Comparison of ENCODE assay signal across 8 mouse cellular contexts in genomic region chr1:34850343-34851136, GRCm38 (mm10). TPM values are rescaled to one million over a fixed set of nuclear protein-coding genes. Genes with fewer than 3 reads are reported as not detected.
DNase-seq lines count a peak whose midpoint lies in the region; ATAC-seq and TF ChIP-seq lines count a peak whose summit lies in the region.

No protein-coding gene starts in this region.

- no peaks in the 10 kb centered on the region for H3K27me3 ChIP-seq in kidney, postnatal 0 days (ENCODE audit: insufficient read depth, low read length)
- no peaks in the 10 kb centered on the region for H3K27me3 ChIP-seq in heart, embryonic 16.5 days (ENCODE audit: control insufficient read depth, insufficient read depth, low read length)
- no peaks in the 10 kb centered on the region; the same call in 1 of the 2 replicates for H3K27me3 ChIP-seq in midbrain, embryonic 10.5 days (ENCODE audit: low read depth, poor library complexity, severe bottlenecking)

- H3K9ac ChIP-seq in kidney, postnatal 0 days (ENCODE audit: low read depth, low read length), result peak overlapping the region; percentile 84
- peak overlapping the region; percentile 94 for H3K9ac ChIP-seq in heart, embryonic 16.5 days (ENCODE audit: low read length)

- DNase-seq in kidney, postnatal 0 days (ENCODE audit: low spot score), result peak; percentile 45
- no peak for DNase-seq in kidney, postnatal 36 days
- peak; percentile 28 for DNase-seq in cerebellum, adult 11 months
- no peak for DNase-seq in midbrain, embryonic 10.5 days (ENCODE audit: low spot score)
- DNase-seq in spleen, postnatal 10 days (ENCODE audit: low spot score in 2 of 2), result no peak

- TF ChIP-seq CTCF in kidney, postnatal 0 days (IDR thresholded peaks at IDR 0.05; ENCODE audit: low read depth), result no peak

- peak overlapping the region; percentile 90 for H3K4me2 ChIP-seq in kidney, postnatal 0 days (ENCODE audit: low read length)
- H3K4me2 ChIP-seq in heart, embryonic 16.5 days (ENCODE audit: low read depth, low read length), result peak overlapping the region; percentile 82

- H3K9me3 ChIP-seq in kidney, postnatal 0 days (replicated peaks; ENCODE audit: low read length), result no peaks in the 10 kb centered on the region
- H3K9me3 ChIP-seq in heart, embryonic 16.5 days (replicated peaks; ENCODE audit: control insufficient read depth, low read length), result no peaks in the 10 kb centered on the region
- no peaks in the 10 kb centered on the region for H3K9me3 ChIP-seq in midbrain, embryonic 10.5 days (replicated peaks)

- peak; percentile 47 for ATAC-seq in kidney, postnatal 0 days (replicated peaks; ENCODE audit: low FRiP score, low read depth)
- ATAC-seq in heart, embryonic 16.5 days (replicated peaks; ENCODE audit: extremely low read depth, insufficient read depth, low FRiP score), result peak; percentile 43
- ATAC-seq in erythroid progenitor cell, adult 5-6 weeks (replicated peaks; ENCODE audit: low FRiP score, poor library complexity, severe bottlenecking), result no peak
- no peak for ATAC-seq in activated CD4-positive, CD25-positive, alpha-beta regulatory T cell, adult 4 months

- no peaks in the 10 kb centered on the region for H3K36me3 ChIP-seq in kidney, postnatal 0 days (ENCODE audit: insufficient read depth, low read length)
- H3K36me3 ChIP-seq in heart, embryonic 16.5 days (ENCODE audit: control insufficient read depth, insufficient read depth), result no peaks in the 10 kb centered on the region
- H3K36me3 ChIP-seq in midbrain, embryonic 10.5 days, result no peaks in the 10 kb centered on the region

- WGBS in kidney, postnatal 0 days, result 42% methylated on average over 10 of the region's 11 CpGs
- WGBS in heart, embryonic 16.5 days, result 45% methylated on average over 11 of the region's 11 CpGs
- WGBS in midbrain, embryonic 10.5 days, result 45% methylated on average over 11 of the region's 11 CpGs

- H3K27ac ChIP-seq in kidney, postnatal 0 days, result no peak overlapping the region
- peak overlapping the region; percentile 10; the same call in 1 of the 2 replicates for H3K27ac ChIP-seq in heart, embryonic 16.5 days (ENCODE audit: low read length)
- peak overlapping the region; percentile 90 for H3K27ac ChIP-seq in midbrain, embryonic 10.5 days (replicated peaks)

- peaks cover 19% of the 10 kb centered on the region; the same call in 1 of the 2 replicates for H3K4me1 ChIP-seq in kidney, postnatal 0 days (replicated peaks; ENCODE audit: insufficient read depth, low read length)
- peaks cover 29% of the 10 kb centered on the region for H3K4me1 ChIP-seq in heart, embryonic 16.5 days (ENCODE audit: control insufficient read depth, insufficient read depth, low read length)
- H3K4me1 ChIP-seq in midbrain, embryonic 10.5 days, result peaks cover 24% of the 10 kb centered on the region

- H3K4me3 ChIP-seq in kidney, postnatal 0 days (replicated peaks; ENCODE audit: low read depth, low read length), result peak overlapping the region; percentile 64
- peak overlapping the region; percentile 89 for H3K4me3 ChIP-seq in heart, embryonic 16.5 days (ENCODE audit: low read length)
- peak overlapping the region; percentile 83 for H3K4me3 ChIP-seq in midbrain, embryonic 10.5 days

RNA-seq across cellular contexts. Expression of gene Plekhb2, which starts 0.8 kb away (rescaled TPM):
- 61.2 and 74.8 TPM in 2 replicates for polyA plus RNA-seq in kidney, postnatal 0 days (2015; fragmentation: Nextera tagmentation; extraction: Ambion mirVana)
- polyA plus RNA-seq in heart, embryonic 16.5 days (2015; fragmentation: Nextera tagmentation; extraction: Ambion mirVana), result 76.2 and 87.3 TPM in 2 replicates
- 50.8 and 56.8 TPM in 2 replicates for polyA plus RNA-seq in midbrain, embryonic 10.5 days (2016; fragmentation: Nextera tagmentation; extraction: Ambion mirVana)
- 8.0 and 26.7 TPM in 2 replicates for total RNA-seq in erythroid progenitor cell, adult 5-6 weeks (2015; ENCODE audit: low replicate concordance)
- total RNA-seq in erythroid progenitor cell, adult 5-6 weeks (2017; ENCODE audit: low replicate concordance), result 2.5 and 2.7 TPM in 2 replicates
- polyA plus RNA-seq in activated CD4-positive, CD25-positive, alpha-beta regulatory T cell, adult 4 months (2017; shearing (Covaris generic)), result 100 to 1,000 TPM; 120 to 128 TPM

RNA-seq across cellular contexts. Expression of gene Fam168b, which starts 7.7 kb away (rescaled TPM):
- polyA plus RNA-seq in kidney, postnatal 0 days (2015; fragmentation: Nextera tagmentation; extraction: Ambion mirVana), result 47.2 and 49.1 TPM in 2 replicates
- 43.4 and 43.5 TPM in 2 replicates for polyA plus RNA-seq in heart, embryonic 16.5 days (2015; fragmentation: Nextera tagmentation; extraction: Ambion mirVana)
- polyA plus RNA-seq in midbrain, embryonic 10.5 days (2016; fragmentation: Nextera tagmentation; extraction: Ambion mirVana), result 115 and 138 TPM in 2 replicates
- 13.0 and 22.7 TPM in 2 replicates for total RNA-seq in erythroid progenitor cell, adult 5-6 weeks (2015; ENCODE audit: low replicate concordance)
- total RNA-seq in erythroid progenitor cell, adult 5-6 weeks (2017; ENCODE audit: low replicate concordance), result 21.2 and 33.5 TPM in 2 replicates
- 10 to 100 TPM; 18.6 to 20.8 TPM for polyA plus RNA-seq in activated CD4-positive, CD25-positive, alpha-beta regulatory T cell, adult 4 months (2017; shearing (Covaris generic))

Comparison
In these comparisons a context has a peak if more than half of its experiments do, and no peak if none do; other contexts are left out.
1. DNase-seq: peak in kidney, postnatal 0 days (single experiment) and cerebellum, adult 11 months (single experiment); none in kidney, postnatal 36 days (0 of 2), midbrain, embryonic 10.5 days (single experiment) and spleen, postnatal 10 days (0 of 2).
2. ATAC-seq: peak in kidney, postnatal 0 days (single experiment) and heart, embryonic 16.5 days (single experiment); none in erythroid progenitor cell, adult 5-6 weeks (single experiment) and activated CD4-positive, CD25-positive, alpha-beta regulatory T cell, adult 4 months (single experiment).
3. Peak in every context shown above with its lines, with median percentiles within 50 percentile points of each other: H3K4me3 ChIP-seq.